Mouse (Mus musculus) subcutaneous adipose tissue, adult 2 months (tissue): ENCODE data around the gene Maoa. TPM values are rescaled to one million over a fixed set of nuclear protein-coding genes. Genes with fewer than 3 reads are reported as not detected.

Source experiments
- polyA plus RNA-seq: library from polyadenylated mRNA; depleted of rRNA; stranded (reverse); fragments of >200 nt; gene quantifications from 2 replicates; pipeline ENCODE4 v1.2.3, GENCODE M21; 2012; ENCODE audit warnings: low replicate concordance; rRNA removed

Gene Maoa
- 8.0 and 9.9 TPM in 2 replicates for polyA plus RNA-seq

GRCm38 (mm10) chrX:16619034-16619929, at the start of gene Maoa:
Gene Maoa (plus strand): TSS chrX:16619698.

Other genes with a start within 250 kb of the Maoa start
- not detected in 2 replicates for gene Cypt1, start 96.8 kb upstream of the Maoa start, polyA plus RNA-seq
- 19.8 and 26.8 TPM in 2 replicates for gene Maob, start 197.7 kb downstream of the Maoa start, polyA plus RNA-seq